Mouse (Mus musculus) forebrain, embryonic 11.5 days (tissue): Measurements from ENCODE around the gene Set. TPM values are rescaled to one million over a fixed set of nuclear protein-coding genes. Genes with fewer than 3 reads are reported as not detected.

Source experiments
- ATAC-seq: fragments of 200-750 bp; cut with Nextera tagmentation; replicated peaks from 2 replicates; pipeline ENCODE4 v1.8.0; 2017; ENCODE audit warnings: moderate TSS enrichment; ENCODE audit not compliant: low FRiP score
- DNase-seq: peaks from one replicate; pipeline ENCODE4 v3.0.0-alpha.2; 2017; ENCODE audit warnings: low spot score
- H3K27ac ChIP-seq: fragments of 300-500 bp; sonication (generic); 2 replicates; pipeline ENCODE4 v1.5.1; 2014; ENCODE audit warnings: low read depth, low read length
- H3K27me3 ChIP-seq: fragments of 300-500 bp; sonication (generic); 2 replicates; pipeline ENCODE4 v1.6.1; 2014; ENCODE audit warnings: mild to moderate bottlenecking, low read length, mixed read lengths; ENCODE audit not compliant: control insufficient read depth, insufficient read depth
- H3K36me3 ChIP-seq: fragments of 300-500 bp; sonication (generic); 2 replicates; pipeline ENCODE4 v1.6.1; 2014; ENCODE audit warnings: mild to moderate bottlenecking, low read length, moderate library complexity, mixed read lengths; ENCODE audit not compliant: control insufficient read depth, insufficient read depth
- H3K4me1 ChIP-seq: fragments of 300-500 bp; sonication (generic); replicated peaks from 2 replicates; pipeline ENCODE4 v1.6.1; 2014; ENCODE audit warnings: low read length, mixed read lengths; ENCODE audit not compliant: control insufficient read depth, insufficient read depth
- H3K4me2 ChIP-seq: fragments of 300-500 bp; sonication (generic); 2 replicates; pipeline ENCODE4 v1.6.1; 2014; ENCODE audit warnings: low read depth, mild to moderate bottlenecking, low read length, moderate library complexity, mixed read lengths; ENCODE audit not compliant: severe bottlenecking
- H3K4me3 ChIP-seq: fragments of 300-500 bp; sonication (generic); 2 replicates; pipeline ENCODE4 v1.5.1; 2014; ENCODE audit warnings: low read depth, low read length
- H3K9ac ChIP-seq: fragments of 300-500 bp; sonication (generic); 2 replicates; pipeline ENCODE4 v1.6.1; 2014; ENCODE audit warnings: low read length
- H3K9me3 ChIP-seq: fragments of 300-500 bp; sonication (generic); 2 replicates; pipeline ENCODE4 v1.6.1; 2016; ENCODE audit warnings: low read length, mixed read lengths; ENCODE audit not compliant: control insufficient read depth
- WGBS: fragments of 180-500 bp; shearing (Covaris S2); extraction: QIAGEN DNeasy Blood & Tissue Kit; methylation state at CpG from one replicate; pipeline ENCODE4 v1.1.7; 2014; 5-methylcytosine and 5-hydroxymethylcytosine counted together
- polyA plus RNA-seq: library from polyadenylated mRNA; unstranded; fragments of >200 nt; fragmentation: Nextera tagmentation; extraction: Ambion mirVana; gene quantifications from 2 replicates; pipeline ENCODE4 v1.2.1, GENCODE M21; 2014

The Set gene
- 817 and 824 TPM in 2 replicates for polyA plus RNA-seq

DNA sequence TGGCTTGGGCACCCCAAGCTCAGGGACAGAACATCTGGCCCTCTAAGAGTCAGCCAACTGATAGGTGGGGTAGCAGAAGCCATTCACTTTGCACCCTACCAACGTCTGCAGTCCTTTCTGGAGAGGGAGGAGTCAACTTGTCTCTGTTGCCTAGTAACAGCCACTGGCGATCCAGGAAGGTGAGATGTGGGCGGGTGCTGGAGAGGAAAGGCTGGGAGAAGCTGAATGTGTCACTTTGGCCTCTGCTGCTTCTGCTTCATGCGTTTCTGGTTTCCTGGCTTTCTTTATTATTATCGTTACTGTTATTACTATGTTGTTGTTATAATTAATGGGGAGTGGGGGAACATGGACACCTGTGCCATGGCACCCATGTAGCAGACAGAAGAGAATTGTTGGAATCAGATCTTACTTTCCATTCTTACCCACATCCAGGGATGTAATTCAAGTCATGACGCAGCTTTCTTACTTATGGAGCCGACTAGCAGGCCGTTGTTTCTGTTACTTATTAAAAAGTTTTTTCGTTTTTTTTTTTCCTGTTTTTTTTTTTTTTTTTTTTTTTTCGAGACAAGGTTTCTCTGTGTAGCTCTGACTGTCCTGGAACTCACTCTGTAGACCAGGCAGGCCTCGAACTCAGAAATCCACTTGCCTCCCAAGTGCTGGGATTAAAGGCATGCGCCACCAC lies at the start of gene Set:
TSS of gene Set (plus strand) at position 156 of the 682 bp plus-strand sequence.
- ATAC-seq = no peak
- no peak within 1 kb of the TSS for H3K4me3 ChIP-seq
- H3K27ac ChIP-seq = no peak within 1 kb of the TSS

DNA sequence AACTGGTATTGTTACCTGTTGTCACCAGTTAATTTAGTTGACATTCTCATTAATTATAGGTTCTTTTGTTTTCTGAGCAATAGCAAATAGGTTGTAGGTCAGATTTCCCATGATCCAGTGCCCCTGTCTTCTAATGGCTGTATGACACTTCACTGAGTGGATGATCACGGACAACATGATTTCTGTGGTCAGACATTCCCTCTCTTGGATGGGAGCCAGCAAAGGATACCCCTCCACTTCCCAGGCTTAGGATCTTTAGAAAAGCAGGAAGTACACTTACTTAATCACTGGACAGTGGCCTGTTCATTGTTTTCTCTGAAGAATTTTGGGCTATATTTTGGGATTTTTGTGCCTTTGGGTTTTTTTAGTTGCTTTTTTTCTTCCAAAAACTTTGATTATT lies 48.1 kb upstream of the Set start:
- Histone ChIP-seq H3K27me3 (no peaks in the 10 kb centered on the region), H3K36me3 (peaks cover 42% of the 10 kb centered on the region), H3K9me3 (no peaks in the 10 kb centered on the region), H3K4me2 (no peak overlapping the region), H3K4me3 (no peak overlapping the region), H3K4me1 (no peaks in the 10 kb centered on the region), H3K27ac (no peak overlapping the region), H3K9ac (no peak overlapping the region)
- DNase-seq = no peak
- WGBS = 85% methylated on average over 1 of the region's 1 CpGs
- no peak for ATAC-seq

More for the DNA sequence above, at the start of gene Set:
- H3K27me3 ChIP-seq = no peaks in the 10 kb centered on the region
- no peak within 1 kb of the TSS for H3K9ac ChIP-seq
- WGBS = 54% methylated on average over 12 of the region's 12 CpGs
- H3K36me3 ChIP-seq = no peaks in the 10 kb centered on the region
- no peak for DNase-seq
- no peaks in the 10 kb centered on the region for H3K9me3 ChIP-seq
- H3K4me2 ChIP-seq = no peak within 1 kb of the TSS
- no peaks in the 10 kb centered on the region; the same call in 1 of the 2 replicates for H3K4me1 ChIP-seq

DNA sequence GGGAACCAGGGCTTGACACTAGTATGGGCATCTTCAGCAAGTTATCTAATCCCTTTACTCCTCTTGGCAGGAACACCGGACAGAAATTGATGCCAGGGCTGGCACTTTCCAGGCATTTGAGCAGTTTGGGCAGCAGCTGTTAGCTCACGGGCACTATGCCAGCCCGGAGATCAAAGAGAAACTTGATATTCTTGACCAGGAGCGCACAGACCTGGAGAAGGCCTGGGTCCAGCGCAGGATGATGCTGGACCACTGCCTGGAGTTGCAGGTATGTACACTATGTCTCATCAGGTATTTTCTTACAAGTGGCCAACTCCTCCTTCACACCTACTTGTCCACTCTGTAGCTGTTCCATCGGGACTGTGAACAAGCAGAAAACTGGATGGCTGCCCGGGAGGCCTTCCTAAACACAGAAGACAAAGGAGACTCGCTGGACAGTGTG lies 46.3 kb upstream of the Set start:
- Histone ChIP-seq H3K9ac (no peak overlapping the region), H3K27ac (no peak overlapping the region), H3K4me1 (no peaks in the 10 kb centered on the region), H3K27me3 (no peaks in the 10 kb centered on the region), H3K36me3 (peaks cover 53% of the 10 kb centered on the region), H3K4me3 (no peak overlapping the region), H3K9me3 (no peaks in the 10 kb centered on the region), H3K4me2 (no peak overlapping the region)
- ATAC-seq = no peak
- WGBS = 93% methylated on average over 8 of the region's 8 CpGs
- no peak for DNase-seq

DNA sequence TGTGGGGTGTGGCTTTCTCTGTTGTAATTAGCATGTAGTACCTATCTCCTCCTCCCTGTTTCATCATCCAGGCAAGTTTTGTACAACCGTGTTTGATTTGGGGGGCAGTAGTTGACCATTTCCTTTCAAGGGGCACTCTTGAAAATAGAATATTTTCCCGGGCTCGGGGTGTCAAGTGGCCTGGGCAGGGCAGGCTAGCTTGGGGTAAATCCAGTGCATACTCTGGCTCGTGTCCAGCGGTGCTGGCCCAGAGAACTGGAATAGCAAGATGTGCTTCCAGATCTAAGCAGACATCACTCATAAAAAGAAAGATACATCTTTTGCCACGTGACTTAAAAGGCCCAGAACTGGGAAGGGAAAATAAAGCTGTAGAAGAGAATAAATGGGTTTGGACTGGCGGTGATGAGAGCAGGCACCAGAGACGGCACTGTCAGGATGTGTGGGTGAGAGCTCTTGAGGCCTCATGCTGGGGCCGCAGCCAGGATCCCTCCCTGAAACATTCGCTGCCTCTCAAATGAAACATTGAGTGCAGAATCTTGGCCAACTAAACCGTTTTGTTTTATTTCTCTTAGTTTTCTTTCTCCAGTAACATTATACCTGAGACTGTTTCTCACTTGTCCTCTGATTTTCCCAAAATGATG lies 42.7 kb upstream of the Set start:
- 94% methylated on average over 11 of the region's 11 CpGs for WGBS
- peaks cover 47% of the 10 kb centered on the region for H3K36me3 ChIP-seq

DNA sequence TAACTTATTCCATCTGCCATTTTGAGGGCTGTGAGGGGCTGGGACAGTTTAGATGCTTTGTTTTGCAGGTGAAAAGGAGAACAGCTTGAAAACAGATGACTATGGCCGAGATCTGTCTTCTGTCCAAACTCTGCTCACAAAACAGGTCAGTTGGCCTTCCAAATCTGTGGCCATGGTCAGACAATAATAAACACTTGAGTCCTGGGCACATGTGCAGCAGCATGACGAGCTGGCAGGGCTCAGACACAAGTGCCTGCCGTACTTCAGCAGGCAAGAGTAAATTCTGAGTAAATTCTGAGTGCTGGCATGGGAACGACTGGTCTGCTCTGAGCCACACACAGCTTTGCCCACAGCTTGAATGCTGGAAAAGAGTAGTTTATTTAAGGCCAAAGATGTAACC lies 31.7 kb upstream of the Set start:
- no peak for ATAC-seq
- Histone ChIP-seq H3K27ac (no peak overlapping the region), H3K4me2 (no peak overlapping the region), H3K4me1 (no peaks in the 10 kb centered on the region), H3K27me3 (no peaks in the 10 kb centered on the region), H3K4me3 (no peak overlapping the region), H3K9me3 (no peaks in the 10 kb centered on the region), H3K36me3 (peaks cover 52% of the 10 kb centered on the region), H3K9ac (no peak overlapping the region)
- WGBS = 90% methylated on average over 4 of the region's 4 CpGs
- DNase-seq = no peak

More for the DNA sequence above, 42.7 kb upstream of the Set start:
- no peaks in the 10 kb centered on the region for H3K27me3 ChIP-seq
- ATAC-seq (no peak), DNase-seq (no peak)
- H3K9ac ChIP-seq = no peak overlapping the region
- no peaks in the 10 kb centered on the region for H3K4me1 ChIP-seq
- H3K9me3 ChIP-seq = no peaks in the 10 kb centered on the region
- H3K4me2 ChIP-seq = no peak overlapping the region
- H3K27ac ChIP-seq = no peak overlapping the region
- no peak overlapping the region for H3K4me3 ChIP-seq

DNA sequence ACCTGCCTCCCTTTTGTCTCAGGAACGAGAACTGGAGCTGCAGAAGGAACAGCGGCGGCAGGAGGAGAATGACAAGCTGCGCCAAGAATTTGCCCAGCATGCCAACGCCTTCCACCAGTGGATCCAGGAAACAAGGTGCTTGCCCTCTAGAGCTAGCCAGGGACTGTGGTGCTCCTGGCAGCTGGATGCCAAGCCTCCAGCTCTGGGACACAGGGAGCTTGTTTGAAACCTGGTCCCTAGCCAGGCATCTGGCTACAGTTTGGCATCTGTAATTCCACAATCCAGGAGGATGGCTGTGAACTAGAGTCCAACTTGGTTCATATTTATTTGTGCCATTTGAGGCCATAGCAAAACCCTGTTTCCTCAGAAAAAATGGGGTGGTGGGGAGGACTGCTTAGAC lies 30.2 kb upstream of the Set start:
- 93% methylated on average over 5 of the region's 5 CpGs for WGBS
- no peak for ATAC-seq
- Histone ChIP-seq H3K9ac (no peak overlapping the region), H3K36me3 (peaks cover 44% of the 10 kb centered on the region), H3K27ac (no peak overlapping the region), H3K4me3 (no peak overlapping the region), H3K4me1 (no peaks in the 10 kb centered on the region), H3K27me3 (no peaks in the 10 kb centered on the region), H3K9me3 (no peaks in the 10 kb centered on the region), H3K4me2 (no peak overlapping the region)
- DNase-seq = no peak

DNA sequence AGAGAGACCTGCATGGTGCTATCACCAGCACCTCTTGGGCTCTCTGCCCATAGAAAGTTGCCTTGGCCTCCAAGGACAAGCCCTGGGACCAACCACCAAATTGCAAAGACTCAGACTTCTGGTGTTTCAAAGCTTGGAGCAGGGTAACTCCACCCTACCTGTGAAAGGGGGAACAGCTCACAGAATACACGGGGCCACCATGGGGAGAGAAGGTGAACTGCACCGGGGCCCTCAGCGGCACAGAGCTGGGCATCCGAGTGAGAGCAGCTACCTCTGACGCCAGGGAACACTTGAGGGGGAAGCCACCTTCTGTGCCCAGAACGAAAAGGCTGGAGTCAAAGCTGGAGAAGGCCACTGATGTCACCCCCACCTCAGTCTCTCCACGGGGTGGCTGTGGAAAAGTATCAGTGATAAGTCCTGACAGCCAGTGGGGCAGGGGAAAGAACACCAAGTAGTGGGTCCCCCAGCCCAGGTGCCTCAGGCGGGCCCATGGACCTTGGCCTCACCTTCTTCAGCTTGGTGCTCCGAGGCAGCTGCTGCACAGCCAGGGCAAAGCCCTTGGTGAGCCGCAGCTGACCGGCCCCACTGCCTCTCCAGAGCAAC lies 24.8 kb upstream of the Set start:
- H3K4me2 ChIP-seq = no peak overlapping the region
- WGBS = 71% methylated on average over 11 of the region's 11 CpGs
- no peak for DNase-seq
- peaks cover 14% of the 10 kb centered on the region for H3K36me3 ChIP-seq
- no peak overlapping the region for H3K9ac ChIP-seq
- H3K27me3 ChIP-seq = no peaks in the 10 kb centered on the region
- no peaks in the 10 kb centered on the region for H3K9me3 ChIP-seq
- no peaks in the 10 kb centered on the region for H3K4me1 ChIP-seq
- H3K27ac ChIP-seq = no peak overlapping the region
- ATAC-seq = no peak
- H3K4me3 ChIP-seq = no peak overlapping the region

DNA sequence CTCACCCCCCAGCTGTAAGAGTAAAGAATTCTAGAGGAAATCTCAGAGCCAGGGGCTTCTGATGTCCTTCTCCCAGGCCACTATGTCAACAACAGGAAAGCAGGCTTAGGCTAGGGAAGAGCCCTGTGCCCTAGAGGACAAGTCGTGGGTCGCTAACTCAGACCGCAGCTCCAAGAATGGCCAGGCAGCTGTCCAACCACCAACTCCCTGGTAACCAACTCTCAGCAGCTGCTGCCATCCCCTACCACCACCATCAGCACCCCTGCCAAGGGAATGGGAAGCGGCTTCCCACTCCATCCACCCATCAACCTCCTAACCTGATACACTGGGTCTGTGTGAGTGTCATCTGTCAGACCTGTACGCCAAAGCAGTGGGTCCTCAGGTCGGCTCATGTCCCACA lies 24.2 kb upstream of the Set start:
- ATAC-seq = no peak
- no peak overlapping the region for H3K4me2 ChIP-seq
- no peaks in the 10 kb centered on the region for H3K9me3 ChIP-seq
- no peak overlapping the region for H3K9ac ChIP-seq
- no peak overlapping the region for H3K27ac ChIP-seq
- WGBS = 80% methylated on average over 6 of the region's 6 CpGs
- no peaks in the 10 kb centered on the region for H3K27me3 ChIP-seq
- no peaks in the 10 kb centered on the region for H3K4me1 ChIP-seq
- H3K36me3 ChIP-seq = peaks cover 12% of the 10 kb centered on the region
- DNase-seq = no peak
- H3K4me3 ChIP-seq = no peak overlapping the region
